Mouse (Mus musculus) ES-E14 (cell line): ENCODE data around the gene Srrm1. TPM values are rescaled to one million over a fixed set of nuclear protein-coding genes. Genes with fewer than 3 reads are reported as not detected.

Experiments
- DNase-seq: peaks from one replicate; pipeline ENCODE4 v3.0.0-alpha.2; 2013; ENCODE audit warnings: low read depth, low spot score
- H3K27ac ChIP-seq: 2 replicates; pipeline ENCODE4 v1.5.1; 2012; ENCODE audit warnings: low read depth, mild to moderate bottlenecking, low read length, moderate library complexity, mixed read lengths; ENCODE audit not compliant: poor library complexity, insufficient read depth, severe bottlenecking
- H3K36me3 ChIP-seq: 2 replicates; pipeline ENCODE4 v1.6.1; 2012; ENCODE audit warnings: mild to moderate bottlenecking, low read length, moderate library complexity, mixed read lengths; ENCODE audit not compliant: control insufficient read depth, poor library complexity, insufficient read depth, severe bottlenecking
- H3K4me1 ChIP-seq, 2 experiments: fragments of 150-350 bp in 1 of 2; sonication (generic) in 1 of 2; 2 replicates each; pipeline ENCODE4 v1.6.1; 2012; ENCODE audit warnings: low read length in 2 of 2, mild to moderate bottlenecking in 1 of 2, mixed read lengths in 1 of 2; ENCODE audit not compliant: control insufficient read depth in 2 of 2, insufficient read depth in 2 of 2, poor library complexity in 1 of 2
- H3K4me3 ChIP-seq, 2 experiments: fragments of 150-350 bp in 1 of 2; sonication (generic) in 1 of 2; 2 replicates each; pipeline ENCODE4 v1.5.1; 2012; ENCODE audit warnings: low read length in 2 of 2, low read depth in 1 of 2, mild to moderate bottlenecking in 1 of 2, mixed read lengths in 1 of 2; ENCODE audit not compliant: insufficient read depth in 1 of 2, poor library complexity in 1 of 2, severe bottlenecking in 1 of 2
- H3K9ac ChIP-seq: 2 replicates; pipeline ENCODE4 v1.6.1; 2012; ENCODE audit warnings: low read depth, mild to moderate bottlenecking, low read length, mixed read lengths; ENCODE audit not compliant: poor library complexity, insufficient read depth, severe bottlenecking
- H3K9me3 ChIP-seq: fragments of 150-350 bp; sonication (generic); 2 replicates; pipeline ENCODE4 v1.6.1; 2012; ENCODE audit warnings: low read depth, mild to moderate bottlenecking, low read length; ENCODE audit not compliant: control insufficient read depth, insufficient read depth
- CHD2 ChIP-seq: IDR thresholded peaks from 2 replicates; pipeline ENCODE4 v1.6.1; 2014; ENCODE audit warnings: mild to moderate bottlenecking, low read depth, low read length, inconsistent platforms
- HCFC1 ChIP-seq: IDR thresholded peaks from 2 replicates; pipeline ENCODE4 v1.6.1; 2012; ENCODE audit warnings: low read length, inconsistent platforms, borderline replicate concordance; ENCODE audit not compliant: insufficient read depth
- MAFK ChIP-seq: IDR thresholded peaks from 2 replicates; pipeline ENCODE4 v1.6.1; 2014; ENCODE audit warnings: mild to moderate bottlenecking, low read depth, low read length, inconsistent platforms; ENCODE audit not compliant: insufficient read depth
- ZC3H11A ChIP-seq: IDR thresholded peaks from 2 replicates; pipeline ENCODE4 v1.6.1; 2012; ENCODE audit warnings: low read depth, mild to moderate bottlenecking, inconsistent platforms, low read length, borderline replicate concordance
- ZNF384 ChIP-seq: IDR thresholded peaks from 2 replicates; pipeline ENCODE4 v1.6.1; 2012; ENCODE audit warnings: low read depth, low read length, inconsistent platforms
- in situ Hi-C, 2 experiments: fragments of 600-800 bp; cut with MboI; formaldehyde crosslinking; loops; one replicate each; pipeline ENCODE4 v1.15.1; 2025; ENCODE audit warnings: low sequenced_read_pairs in 2 of 2, inconsistent platforms in 1 of 2; ENCODE audit not compliant: unreplicated experiment in 2 of 2
- total RNA-seq: library from RNA; depleted of rRNA; stranded (reverse); fragments of 300-350 nt; gene quantifications from 2 replicates; pipeline ENCODE4 v1.2.3, GENCODE M21; 2012

The Srrm1 gene
- total RNA-seq, 1 experiment: 62.8 TPM

GRCm38 (mm10) chr4:135375444-135375843, 22.3 kb upstream of the Srrm1 start:
- in situ Hi-C loops: no loop called here

GRCm38 (mm10) chr4:135373299-135373698, 20.2 kb upstream of the Srrm1 start:
- TF ChIP-seq HCFC1 (no peak), MAFK (no peak), ZC3H11A (no peak), CHD2 (no peak), ZNF384 (no peak)
- Histone ChIP-seq H3K9ac (no peak overlapping the region), H3K27ac (no peak overlapping the region), H3K4me1 (no peaks in the 10 kb centered on the region), H3K4me3 (no peak overlapping the region), H3K36me3 (no peaks in the 10 kb centered on the region), H3K9me3 (no peaks in the 10 kb centered on the region)
- in situ Hi-C loops: no loop called here
- no peak for DNase-seq

More at GRCm38 (mm10) chr4:135375444-135375843, 22.3 kb upstream of the Srrm1 start:
- Histone ChIP-seq H3K9ac (no peak overlapping the region), H3K36me3 (no peaks in the 10 kb centered on the region), H3K4me3 (no peak overlapping the region), H3K4me1 (no peaks in the 10 kb centered on the region), H3K27ac (no peak overlapping the region), H3K9me3 (no peaks in the 10 kb centered on the region)
- DNase-seq: no peak
- no peak for TF ChIP-seq ZC3H11A
- no peak for TF ChIP-seq CHD2
- no peak for TF ChIP-seq ZNF384
- no peak for TF ChIP-seq MAFK
- TF ChIP-seq HCFC1: no peak

GRCm38 (mm10) chr4:135370372-135370771, 17.3 kb upstream of the Srrm1 start:
- DNase-seq: no peak
- no peaks in the 10 kb centered on the region for H3K36me3 ChIP-seq
- no peak overlapping the region for H3K27ac ChIP-seq
- no peak overlapping the region for H3K9ac ChIP-seq
- 0 out of 2 replicates have a peak, but pooled peaks cover 2% of the 10 kb centered on the region for H3K9me3 ChIP-seq
- no peak for TF ChIP-seq ZC3H11A
- TF ChIP-seq HCFC1: no peak
- TF ChIP-seq ZNF384: no peak
- TF ChIP-seq MAFK: no peak
- TF ChIP-seq CHD2: no peak
- in situ Hi-C loops: no loop called here
- H3K4me3 ChIP-seq: no peak overlapping the region
- no peaks in the 10 kb centered on the region for H3K4me1 ChIP-seq

- no peak for TF ChIP-seq HCFC1
- TF ChIP-seq MAFK: no peak
- TF ChIP-seq ZNF384: no peak
- no peak for TF ChIP-seq ZC3H11A
- TF ChIP-seq CHD2: no peak
These were observed 9.7 kb upstream of the Srrm1 start for GRCm38 (mm10) chr4:135362828-135363227.

GRCm38 (mm10) chr4:135361722-135362121, 8.6 kb upstream of the Srrm1 start:
- H3K4me3 ChIP-seq: no peak overlapping the region
- TF ChIP-seq ZNF384 (no peak), ZC3H11A (no peak), CHD2 (no peak), MAFK (no peak), HCFC1 (no peak)
- no peak overlapping the region for H3K9ac ChIP-seq
- no peaks in the 10 kb centered on the region for H3K9me3 ChIP-seq
- DNase-seq: no peak
- in situ Hi-C loops: no loop called here
- no peaks in the 10 kb centered on the region for H3K4me1 ChIP-seq
- no peak overlapping the region for H3K27ac ChIP-seq
- no peaks in the 10 kb centered on the region for H3K36me3 ChIP-seq

More at GRCm38 (mm10) chr4:135362828-135363227, 9.7 kb upstream of the Srrm1 start:
- no peak for DNase-seq
- in situ Hi-C loops: no loop called here
- Histone ChIP-seq H3K9ac (no peak overlapping the region), H3K4me1 (no peaks in the 10 kb centered on the region), H3K4me3 (no peak overlapping the region), H3K36me3 (no peaks in the 10 kb centered on the region), H3K9me3 (no peaks in the 10 kb centered on the region), H3K27ac (no peak overlapping the region)
